Mouse (Mus musculus): Measurements from ENCODE around the gene A4galt. TPM values are rescaled to one million over a fixed set of nuclear protein-coding genes. Genes with fewer than 3 reads are reported as not detected.

A4galt gene
- polyA plus RNA-seq, 1 experiment from 2014 or later = 9.2 TPM

DNA sequence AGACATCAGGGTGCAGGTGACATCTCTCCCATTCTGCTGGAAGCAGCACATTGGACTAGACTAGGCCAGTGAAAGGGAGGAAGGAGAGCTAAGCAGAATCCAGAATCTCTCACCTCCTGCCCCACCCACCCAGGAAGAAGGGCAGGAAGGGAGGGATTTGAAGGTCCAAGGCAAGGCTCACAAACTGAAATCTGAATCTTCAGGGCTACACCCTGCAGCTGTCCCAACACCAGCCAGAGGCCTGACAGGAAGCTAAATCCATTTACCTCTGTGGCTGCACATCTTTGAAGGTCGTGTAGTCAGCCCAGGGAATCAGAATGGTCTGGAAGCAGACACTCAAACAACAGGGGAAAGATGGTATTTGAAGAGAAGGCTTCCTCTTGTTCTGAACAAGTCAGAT lies 13.7 kb upstream of the A4galt start:
- Histone ChIP-seq H3K36me3 (no peaks in the 10 kb centered on the region), H3K27ac (no peak overlapping the region), H3K9ac (no peak overlapping the region), H3K9me3 (no peaks in the 10 kb centered on the region), H3K4me3 (replicated peaks) (no peak overlapping the region), H3K4me1 (no peaks in the 10 kb centered on the region), H3K4me2 (no peak overlapping the region), H3K27me3 (replicated peaks) (no peaks in the 10 kb centered on the region)
- 12% methylated on average over 1 of the region's 1 CpGs for WGBS
- no peak for ATAC-seq (ENCODE audit: insufficient read depth, low FRiP score, low read depth)

DNA sequence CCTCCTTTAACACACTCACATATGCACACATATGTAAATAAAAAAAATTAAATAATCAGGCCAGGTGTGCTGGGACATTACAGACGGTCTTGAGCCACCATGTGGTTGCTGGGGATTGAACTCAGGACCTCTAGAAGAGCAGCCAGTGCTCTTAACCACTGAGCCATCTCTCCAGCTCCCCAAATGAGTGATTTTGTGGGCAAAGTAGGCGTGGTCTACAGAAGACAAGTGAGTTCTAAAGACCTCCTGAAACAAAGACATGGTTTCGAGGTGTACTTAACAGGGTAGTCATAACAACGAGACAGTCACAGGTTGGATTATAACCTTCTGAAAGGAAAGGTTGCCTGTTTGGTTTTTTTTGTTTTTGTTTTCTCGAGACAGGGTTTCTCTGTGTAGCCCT lies 11.8 kb upstream of the A4galt start:
- no peak overlapping the region for H3K4me2 ChIP-seq
- no peak overlapping the region for H3K4me3 ChIP-seq (replicated peaks)
- H3K36me3 ChIP-seq = no peaks in the 10 kb centered on the region
- ATAC-seq (ENCODE audit: insufficient read depth, low FRiP score, low read depth) = no peak
- no peaks in the 10 kb centered on the region for H3K9me3 ChIP-seq
- no peak overlapping the region for H3K27ac ChIP-seq
- WGBS = 77% methylated on average over 5 of the region's 5 CpGs
- no peaks in the 10 kb centered on the region for H3K4me1 ChIP-seq
- H3K9ac ChIP-seq = no peak overlapping the region
- no peaks in the 10 kb centered on the region for H3K27me3 ChIP-seq (replicated peaks)

DNA sequence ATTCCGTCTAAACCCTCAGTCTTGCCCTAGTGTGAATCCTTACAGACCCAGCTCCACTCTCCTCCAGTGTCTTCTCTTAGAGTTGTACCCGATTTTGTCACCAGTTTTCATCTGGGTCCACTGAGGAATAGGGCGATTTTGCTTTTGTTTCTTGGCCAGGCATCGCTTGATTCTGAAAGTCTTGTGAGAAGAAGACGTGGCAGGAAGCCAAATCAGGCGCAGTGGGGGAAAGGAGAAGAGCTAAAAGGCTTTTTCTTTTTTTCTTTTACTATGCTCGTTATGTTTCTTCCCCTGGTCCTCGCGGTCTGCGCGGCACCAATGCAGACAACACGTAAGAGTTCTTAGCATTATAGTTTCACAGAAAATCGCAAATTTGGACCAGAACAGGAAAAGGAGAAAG lies 6.3 kb upstream of the A4galt start:
- no peak overlapping the region for H3K27ac ChIP-seq
- 63% methylated on average over 13 of the region's 13 CpGs for WGBS
- H3K4me2 ChIP-seq = no peak overlapping the region
- no peaks in the 10 kb centered on the region for H3K36me3 ChIP-seq
- no peaks in the 10 kb centered on the region for H3K9me3 ChIP-seq
- H3K4me3 ChIP-seq (replicated peaks) = no peak overlapping the region
- 0 out of 2 replicates have a peak, but pooled peaks cover 5% of the 10 kb centered on the region for H3K4me1 ChIP-seq
- no peak for ATAC-seq (ENCODE audit: insufficient read depth, low FRiP score, low read depth)
- H3K27me3 ChIP-seq (replicated peaks) = no peaks in the 10 kb centered on the region
- no peak overlapping the region for H3K9ac ChIP-seq

DNA sequence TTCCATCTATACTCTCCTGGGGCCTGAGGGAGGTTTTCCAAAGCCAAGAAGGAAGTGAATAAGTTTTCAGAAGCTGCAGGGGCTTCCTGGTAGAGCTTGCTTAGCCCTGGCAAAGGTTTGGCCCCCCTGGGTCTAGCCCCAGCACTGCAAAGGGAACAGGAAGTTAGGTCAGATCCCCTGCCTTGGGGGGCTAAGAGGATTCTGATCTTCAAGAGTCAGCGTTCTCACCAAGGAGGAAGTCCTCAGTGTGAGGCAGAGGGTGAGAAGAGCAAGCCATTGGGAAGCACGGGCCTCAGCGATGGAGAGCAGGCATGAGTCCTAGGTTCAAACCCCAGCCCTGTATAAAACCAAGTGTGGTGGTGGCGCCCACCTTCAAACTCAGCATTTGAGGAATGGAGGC lies 4.9 kb upstream of the A4galt start:
- H3K4me2 ChIP-seq = no peak overlapping the region
- no peak for ATAC-seq (ENCODE audit: insufficient read depth, low FRiP score, low read depth)
- no peaks in the 10 kb centered on the region for H3K9me3 ChIP-seq
- H3K27me3 ChIP-seq (replicated peaks) = 0 out of 2 replicates have a peak, but pooled peaks cover 7% of the 10 kb centered on the region
- peaks cover 14% of the 10 kb centered on the region; the same call in 1 of the 2 replicates for H3K4me1 ChIP-seq
- H3K4me3 ChIP-seq (replicated peaks) = no peak overlapping the region
- no peaks in the 10 kb centered on the region for H3K36me3 ChIP-seq
- WGBS = 77% methylated on average over 4 of the region's 4 CpGs
- no peak overlapping the region for H3K9ac ChIP-seq
- H3K27ac ChIP-seq = no peak overlapping the region

DNA sequence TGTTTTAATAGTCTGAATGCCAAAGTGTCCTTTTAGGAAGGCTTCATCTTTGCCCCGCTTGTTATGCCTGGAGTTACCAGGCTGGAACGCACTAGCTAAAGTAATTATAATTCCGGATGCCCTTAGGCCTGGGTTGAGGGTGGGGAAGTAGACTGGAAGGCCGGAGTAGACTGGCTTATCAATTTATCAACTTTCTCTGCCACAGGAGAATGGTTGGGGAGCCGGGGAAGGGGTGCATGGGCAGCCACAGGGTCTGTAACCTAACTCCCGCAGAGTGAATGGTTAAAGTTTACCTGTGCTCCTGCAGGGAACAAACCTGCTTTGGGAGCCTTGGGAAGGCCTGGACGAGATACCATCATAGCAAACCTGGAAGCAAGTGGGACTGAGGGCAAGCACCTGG lies 4.4 kb upstream of the A4galt start:
- Histone ChIP-seq H3K27me3 (replicated peaks) (peaks cover 11% of the 10 kb centered on the region; the same call in 1 of the 2 replicates), H3K9me3 (no peaks in the 10 kb centered on the region), H3K4me2 (no peak overlapping the region), H3K27ac (no peak overlapping the region), H3K4me1 (peaks cover 17% of the 10 kb centered on the region; the same call in 1 of the 2 replicates), H3K4me3 (replicated peaks) (no peak overlapping the region), H3K36me3 (no peaks in the 10 kb centered on the region), H3K9ac (no peak overlapping the region)
- ATAC-seq (ENCODE audit: insufficient read depth, low FRiP score, low read depth) = no peak
- 76% methylated on average over 7 of the region's 7 CpGs for WGBS

DNA sequence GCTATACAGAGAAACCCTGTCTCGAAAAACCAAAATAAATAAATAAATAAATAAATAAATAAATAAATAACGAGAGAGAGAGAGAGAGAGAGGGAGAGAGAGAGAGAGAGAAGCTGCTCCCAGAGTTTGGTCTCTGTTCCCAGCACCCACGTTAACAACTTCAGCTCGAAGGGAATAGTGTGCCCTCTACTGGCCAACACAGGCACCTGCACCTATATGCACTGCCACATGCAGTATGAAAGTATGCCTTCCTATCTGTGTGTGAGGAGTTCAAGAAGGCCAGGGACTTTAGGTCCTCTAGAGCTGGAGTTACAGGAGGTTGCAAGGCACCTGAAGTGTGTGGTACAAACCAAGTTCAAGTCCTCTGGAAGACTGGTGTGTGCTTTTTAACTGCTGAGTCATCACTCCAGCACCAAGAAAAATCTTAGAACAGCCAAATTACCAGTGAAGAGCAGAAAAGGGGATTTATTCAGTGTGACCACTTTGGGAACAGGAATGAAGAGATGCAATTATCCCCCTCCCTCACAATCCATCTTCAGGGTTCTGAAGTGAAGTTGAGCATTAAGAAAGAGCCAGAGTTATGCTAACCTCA lies 3.7 kb upstream of the A4galt start:
- 92% methylated on average over 4 of the region's 4 CpGs for WGBS
- no peak overlapping the region for H3K27ac ChIP-seq
- peaks cover 13% of the 10 kb centered on the region; the same call in 1 of the 2 replicates for H3K27me3 ChIP-seq (replicated peaks)
- H3K9me3 ChIP-seq = no peaks in the 10 kb centered on the region
- H3K4me1 ChIP-seq = peaks cover 24% of the 10 kb centered on the region; the same call in 1 of the 2 replicates
- no peak overlapping the region for H3K4me2 ChIP-seq
- H3K9ac ChIP-seq = no peak overlapping the region
- ATAC-seq (ENCODE audit: insufficient read depth, low FRiP score, low read depth) = no peak
- no peaks in the 10 kb centered on the region for H3K36me3 ChIP-seq
- no peak overlapping the region for H3K4me3 ChIP-seq (replicated peaks)

DNA sequence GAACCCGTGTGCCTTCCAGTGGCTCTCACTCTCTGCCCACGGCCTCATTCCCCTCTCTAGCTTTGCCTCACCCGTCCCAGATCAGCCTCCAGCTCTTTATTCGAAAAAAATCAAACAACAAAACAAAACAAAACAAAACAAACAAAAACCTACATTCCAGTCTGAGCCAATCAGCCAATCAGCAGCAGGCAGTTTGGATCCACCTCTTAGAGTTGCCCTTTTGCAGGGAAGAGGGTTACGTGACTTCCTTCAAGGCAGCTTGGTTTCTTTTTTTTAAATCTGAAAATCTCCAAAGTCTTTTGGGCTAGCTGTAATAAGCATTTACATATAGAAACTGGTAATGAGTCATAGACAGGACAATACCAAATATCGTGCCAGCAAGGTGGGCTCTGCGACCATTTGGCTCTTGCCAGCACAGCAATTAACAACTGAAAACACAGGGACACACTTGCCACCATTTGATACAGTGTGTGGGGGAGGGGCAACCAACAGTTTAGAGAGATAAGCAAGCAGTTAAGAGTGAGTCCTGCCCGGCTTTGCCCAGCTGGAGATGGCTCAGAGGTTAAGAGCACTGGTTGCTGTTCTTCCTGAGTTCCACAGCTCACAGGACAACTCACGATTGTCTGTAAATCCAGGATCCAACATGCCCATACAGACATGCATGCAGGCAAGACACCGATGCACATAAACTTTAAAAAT lies 2.9 kb upstream of the A4galt start:
- ATAC-seq (ENCODE audit: insufficient read depth, low FRiP score, low read depth) = no peak
- Histone ChIP-seq H3K36me3 (no peaks in the 10 kb centered on the region), H3K27me3 (replicated peaks) (peaks cover 13% of the 10 kb centered on the region; the same call in 1 of the 2 replicates), H3K4me2 (no peak overlapping the region), H3K27ac (no peak overlapping the region), H3K9ac (no peak overlapping the region), H3K4me1 (peaks cover 24% of the 10 kb centered on the region; the same call in 1 of the 2 replicates), H3K4me3 (replicated peaks) (no peak overlapping the region), H3K9me3 (no peaks in the 10 kb centered on the region)
- WGBS = 61% methylated on average over 10 of the region's 10 CpGs

DNA sequence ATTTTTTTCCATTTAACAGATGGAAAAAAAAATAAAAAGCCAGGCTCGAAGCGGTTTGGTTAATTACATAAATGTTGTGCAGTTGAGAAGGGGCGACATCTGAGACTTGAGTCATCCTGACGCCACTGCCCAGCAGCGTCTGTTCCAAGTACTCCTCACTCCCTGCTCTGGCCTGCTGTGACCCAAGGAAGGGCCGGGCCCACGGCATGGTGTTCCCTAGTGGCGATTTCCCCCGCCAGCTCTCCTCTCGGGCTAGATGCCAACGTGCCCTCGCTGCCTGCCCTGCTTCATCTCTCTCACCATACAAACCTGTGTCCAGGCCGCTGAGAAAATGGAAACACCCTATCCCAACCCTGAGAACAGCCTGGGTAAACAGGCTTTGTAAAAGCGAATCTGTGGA lies 486 bp upstream of the A4galt start:
- Histone ChIP-seq H3K4me3 (replicated peaks) (peak overlapping the region; percentile 62), H3K9me3 (no peaks in the 10 kb centered on the region), H3K36me3 (no peaks in the 10 kb centered on the region), H3K27me3 (replicated peaks) (peaks cover 13% of the 10 kb centered on the region; the same call in 1 of the 2 replicates), H3K4me2 (peak overlapping the region; percentile 96), H3K9ac (no peak overlapping the region), H3K4me1 (peaks cover 25% of the 10 kb centered on the region; the same call in 1 of the 2 replicates), H3K27ac (no peak overlapping the region)
- 64% methylated on average over 14 of the region's 14 CpGs for WGBS
- no peak for ATAC-seq (ENCODE audit: insufficient read depth, low FRiP score, low read depth)

DNA sequence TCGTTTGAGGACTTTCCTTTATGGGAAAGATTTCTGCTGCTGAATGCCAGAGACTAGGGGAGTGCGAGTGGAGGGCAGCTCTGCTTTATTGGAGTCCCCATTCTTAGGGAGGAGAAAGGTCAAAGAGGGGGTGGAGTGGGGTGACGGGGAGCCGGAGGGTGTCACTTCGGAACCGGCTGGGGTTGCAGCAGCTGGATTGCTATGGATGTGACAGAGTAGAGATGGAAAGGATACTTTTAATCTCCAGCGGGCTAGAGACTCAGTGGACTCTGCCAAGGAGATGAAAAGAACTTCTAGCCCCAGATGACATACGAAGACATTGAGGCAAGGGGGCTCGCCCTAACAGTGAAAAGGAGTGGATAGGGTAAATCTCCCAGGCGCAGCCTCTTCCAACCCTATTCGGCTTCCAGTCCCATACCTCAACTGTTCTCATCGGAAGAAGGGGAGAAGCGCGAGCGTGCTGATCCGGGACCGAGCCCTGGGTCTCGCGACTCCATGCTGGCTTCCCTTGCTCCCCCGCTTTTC lies 861 bp downstream of the A4galt start:
- H3K27me3 ChIP-seq (replicated peaks) = peaks cover 13% of the 10 kb centered on the region; the same call in 1 of the 2 replicates
- H3K4me2 ChIP-seq = peak overlapping the region; percentile 96
- ATAC-seq (ENCODE audit: insufficient read depth, low FRiP score, low read depth) = no peak
- 2% methylated on average over 20 of the region's 20 CpGs for WGBS
- 0 out of 2 replicates have a peak overlapping the region, but pooled peaks have one; percentile 13 for H3K27ac ChIP-seq
- no peaks in the 10 kb centered on the region for H3K9me3 ChIP-seq
- H3K4me3 ChIP-seq (replicated peaks) = peak overlapping the region; percentile 62
- H3K9ac ChIP-seq = peak overlapping the region; percentile 44
- no peaks in the 10 kb centered on the region for H3K36me3 ChIP-seq
- H3K4me1 ChIP-seq = peaks cover 25% of the 10 kb centered on the region; the same call in 1 of the 2 replicates

DNA sequence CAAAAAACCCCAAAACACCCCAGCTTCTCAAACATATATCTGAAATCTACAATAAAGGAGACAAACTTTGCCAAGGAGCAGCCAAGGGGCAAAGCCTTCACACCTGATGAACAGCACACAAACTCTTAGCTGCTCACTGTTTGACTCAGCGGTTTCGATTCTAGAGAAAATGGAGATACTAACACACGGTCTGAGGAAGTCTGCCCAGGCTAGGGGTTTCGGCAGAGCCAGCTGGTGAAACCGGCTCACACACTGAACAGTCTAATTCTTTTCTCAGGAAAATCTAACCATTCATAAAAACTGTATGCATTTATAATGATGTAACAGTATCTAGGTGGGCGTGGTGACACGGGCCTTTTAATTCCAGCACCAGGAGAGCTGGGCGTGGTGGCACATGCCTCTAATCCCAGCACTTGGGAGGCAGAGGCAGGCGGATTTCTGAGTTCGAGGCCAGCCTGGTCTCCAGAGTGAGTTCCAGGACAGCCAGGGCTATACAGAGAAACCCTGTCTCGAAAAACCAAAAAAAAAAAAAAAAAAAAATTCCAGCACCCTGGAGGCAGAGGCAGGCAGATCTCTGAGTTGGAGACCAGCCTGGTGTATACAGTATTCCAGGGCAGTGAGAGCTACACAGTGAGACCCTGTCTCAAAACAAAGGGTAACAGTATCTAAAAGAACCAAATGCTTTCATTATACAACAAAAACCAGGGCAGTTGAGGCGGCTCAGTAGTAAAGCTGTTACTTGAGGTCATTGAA lies 1.9 kb downstream of the A4galt start:
- peaks cover 13% of the 10 kb centered on the region; the same call in 1 of the 2 replicates for H3K27me3 ChIP-seq (replicated peaks)
- no peak overlapping the region for H3K9ac ChIP-seq
- no peak for ATAC-seq (ENCODE audit: insufficient read depth, low FRiP score, low read depth)
- H3K4me2 ChIP-seq = no peak overlapping the region; the same call in 1 of the 2 replicates
- peaks cover 25% of the 10 kb centered on the region; the same call in 1 of the 2 replicates for H3K4me1 ChIP-seq
- no peak overlapping the region for H3K27ac ChIP-seq
- H3K9me3 ChIP-seq = no peaks in the 10 kb centered on the region
- no peak overlapping the region for H3K4me3 ChIP-seq (replicated peaks)
- no peaks in the 10 kb centered on the region for H3K36me3 ChIP-seq
- 92% methylated on average over 12 of the region's 12 CpGs for WGBS

DNA sequence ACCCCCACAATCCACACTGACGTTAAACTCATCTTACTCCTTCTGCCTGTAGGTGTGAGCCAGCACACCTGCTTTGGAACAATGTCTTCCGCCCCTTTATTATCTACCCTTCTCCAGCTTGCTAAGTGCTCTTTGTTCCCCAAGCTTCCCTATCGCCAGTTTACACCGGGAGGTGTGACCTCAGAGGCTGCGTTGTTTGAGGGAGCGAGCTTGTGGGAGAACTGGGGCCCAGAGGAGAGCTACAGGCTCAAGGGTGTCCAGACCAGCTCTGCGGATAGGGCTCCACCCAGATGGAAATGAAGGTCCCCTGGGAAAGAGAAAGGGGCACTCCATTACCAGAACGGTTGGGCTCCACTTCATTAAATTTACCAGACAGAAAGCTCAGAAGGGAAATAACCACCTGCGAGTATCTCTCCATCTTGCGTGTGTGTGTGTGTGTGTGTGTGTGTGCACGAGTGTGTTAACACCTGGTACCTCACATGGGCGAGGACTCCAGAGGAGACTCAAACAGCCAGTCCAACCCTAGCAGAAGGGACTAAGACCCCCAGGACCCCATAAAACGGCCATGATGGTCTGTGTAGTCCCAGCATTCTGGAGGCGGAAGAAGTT lies 3.2 kb downstream of the A4galt start:
- no peaks in the 10 kb centered on the region for H3K9me3 ChIP-seq
- 49% methylated on average over 14 of the region's 14 CpGs for WGBS
- H3K4me1 ChIP-seq = peaks cover 25% of the 10 kb centered on the region; the same call in 1 of the 2 replicates
- no peak overlapping the region for H3K4me2 ChIP-seq
- H3K4me3 ChIP-seq (replicated peaks) = no peak overlapping the region
- ATAC-seq (ENCODE audit: insufficient read depth, low FRiP score, low read depth) = peak; percentile 61
- no peaks in the 10 kb centered on the region for H3K36me3 ChIP-seq
- H3K9ac ChIP-seq = no peak overlapping the region
- H3K27me3 ChIP-seq (replicated peaks) = peaks cover 13% of the 10 kb centered on the region; the same call in 1 of the 2 replicates
- 0 out of 2 replicates have a peak overlapping the region, but pooled peaks have one; percentile 40 for H3K27ac ChIP-seq
